Mouse (Mus musculus): ENCODE results near the gene Cln6. TPM values are rescaled to one million over a fixed set of nuclear protein-coding genes. Genes with fewer than 3 reads are reported as not detected.
"Not testable (repeated sequence)": the region's sequence is repeated elsewhere in the genome, so short reads cannot be mapped to it uniquely, and the experiment has no call there.

Cln6 gene
- 10 to 100 TPM in 1 of 2 experiments, 1 to 10 TPM in 1; 9.2 to 10.3 TPM for total RNA-seq (2021)

- DNase-seq, result peak; percentile 62 to 64
These were observed at the start of gene Cln6 for GRCm38 (mm10) chr9:62838506-62839171. Gene Cln6, plus strand, starts transcription at chr9:62838785.

GRCm38 (mm10) chr9:62789856-62790255, 48.7 kb upstream of the Cln6 start:
- no peak for DNase-seq

- DNase-seq, result not testable (repeated sequence)
These were observed 39.4 kb upstream of the Cln6 start for GRCm38 (mm10) chr9:62799218-62799617.

- DNase-seq, result no peak
These were observed 28.5 kb upstream of the Cln6 start for GRCm38 (mm10) chr9:62810095-62810494.

- peak; percentile 26 to 63 for DNase-seq
These were observed 27.8 kb upstream of the Cln6 start for GRCm38 (mm10) chr9:62810543-62811515.

GRCm38 (mm10) chr9:62811516-62812121, 27.0 kb upstream of the Cln6 start, which contains the start of gene Fem1b:
Gene Fem1b, minus strand, starts transcription at chr9:62811934.
- DNase-seq, result peak; percentile 91 to 92

GRCm38 (mm10) chr9:62812216-62813049, 26.2 kb upstream of the Cln6 start:
- no peak for DNase-seq

- no peak for DNase-seq
These were observed 23.8 kb upstream of the Cln6 start for GRCm38 (mm10) chr9:62814751-62815150.

- DNase-seq, result no peak
These were observed 22.1 kb upstream of the Cln6 start for GRCm38 (mm10) chr9:62816323-62817098.

GRCm38 (mm10) chr9:62817099-62817571, 21.4 kb upstream of the Cln6 start:
- DNase-seq, result peak; percentile 15 to 19

- DNase-seq, result no peak
These were observed 20.6 kb upstream of the Cln6 start for GRCm38 (mm10) chr9:62817828-62818614.

- no peak for DNase-seq
These were observed 19.1 kb upstream of the Cln6 start for GRCm38 (mm10) chr9:62819494-62819893.

- DNase-seq, result not testable (repeated sequence)
These were observed 18.7 kb upstream of the Cln6 start for GRCm38 (mm10) chr9:62819910-62820309.

- DNase-seq, result no peak
These were observed 17.8 kb upstream of the Cln6 start for GRCm38 (mm10) chr9:62820829-62821228.

- DNase-seq, result no peak
These were observed 16.8 kb upstream of the Cln6 start for GRCm38 (mm10) chr9:62821811-62822210.

GRCm38 (mm10) chr9:62825791-62826393, 12.7 kb upstream of the Cln6 start:
- no peak for DNase-seq

GRCm38 (mm10) chr9:62826456-62826855, 12.1 kb upstream of the Cln6 start:
- DNase-seq, result no peak

- DNase-seq, result peak in 1 of 2 experiments; percentile 10
These were observed 10.5 kb upstream of the Cln6 start for GRCm38 (mm10) chr9:62827939-62828652.

- DNase-seq, result peak; percentile 93
These were observed 9.9 kb upstream of the Cln6 start for GRCm38 (mm10) chr9:62828662-62829086.
